Mouse (Mus musculus): ENCODE measurements around the gene Olfr458.
"Not testable (repeated sequence)": the region's sequence is repeated elsewhere in the genome, so short reads cannot be mapped to it uniquely, and the experiment has no call there.

DNA sequence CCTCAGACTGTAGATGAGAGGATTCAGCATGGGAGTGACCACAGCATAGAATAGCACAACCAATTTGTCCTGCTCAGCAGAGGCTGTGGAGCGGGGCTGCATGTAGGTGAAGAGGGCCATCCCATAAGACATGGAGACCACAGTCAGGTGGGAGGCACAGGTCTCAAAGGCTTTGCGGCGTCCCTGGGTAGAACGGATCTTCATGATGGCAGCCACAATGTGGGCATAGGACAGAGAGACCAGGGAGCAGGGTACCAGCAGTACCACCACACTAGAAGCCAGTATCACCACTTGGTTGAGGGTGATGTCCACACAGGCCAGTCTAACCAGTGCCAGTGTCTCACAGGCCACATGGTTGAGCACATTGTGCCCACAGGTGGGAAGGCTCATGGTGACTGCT lies 6.3 kb upstream of the Olfr458 start:
- TF ChIP-seq EP300, CTCF (IDR thresholded peaks at IDR 0.05; ENCODE audit: low read depth): not testable (repeated sequence)
